Mouse (Mus musculus) T-helper 2 cell (primary cell): ENCODE measurements at regions not wholly inside any gene's neighbourhood (a gene's known extent, or its start where the extent isn't known, plus 50 kb on each side); places are given as distances from the start of the nearest gene placed in this dataset.

Experiments used
- in situ Hi-C: fragments of 300-600 bp; cut with MboI, MseI; formaldehyde crosslinking; loops from one replicate; pipeline ENCODE4 v1.15.1; 2025; ENCODE audit warnings: high pct_unique_total_duplicates

GRCm38 (mm10) chr3:129445961-129446360, 86.2 kb upstream of the Elovl6 start:
- in situ Hi-C loops = loop anchor here (10.0 kb wide), 1 partner anchor 1419 kb away; no protein-coding TSS in a partner anchor

DNA sequence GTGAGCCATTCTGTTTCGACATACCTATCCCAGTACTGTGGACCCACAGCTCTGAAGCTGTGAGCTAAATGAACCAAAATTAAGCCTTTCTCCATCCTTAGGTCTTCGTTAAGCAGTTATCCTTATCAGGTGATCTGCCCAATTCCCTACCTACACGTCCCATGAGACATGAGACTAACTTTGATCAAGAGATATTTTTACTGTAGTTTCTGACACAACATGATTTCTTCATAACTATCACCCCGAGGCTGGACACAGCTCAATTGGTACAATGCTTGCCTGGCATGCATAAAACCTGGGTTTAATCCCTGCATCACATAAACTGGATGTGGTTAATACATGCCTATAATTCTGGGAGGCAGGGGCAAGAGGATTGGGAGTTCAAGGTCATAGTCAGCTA, 82.2 kb upstream of the Elovl6 start:
- in situ Hi-C loops = loop anchor here (10.0 kb wide), 1 partner anchor 1415 kb away; no protein-coding TSS in a partner anchor

GRCm38 (mm10) chr3:129450671-129451070, 81.5 kb upstream of the Elovl6 start:
- in situ Hi-C loops = no loop called here

GRCm38 (mm10) chr3:129470088-129470487, 62.1 kb upstream of the Elovl6 start:
- in situ Hi-C loops = no loop called here

GRCm38 (mm10) chr3:129471332-129471731, 60.8 kb upstream of the Elovl6 start:
- in situ Hi-C loops = no loop called here

DNA sequence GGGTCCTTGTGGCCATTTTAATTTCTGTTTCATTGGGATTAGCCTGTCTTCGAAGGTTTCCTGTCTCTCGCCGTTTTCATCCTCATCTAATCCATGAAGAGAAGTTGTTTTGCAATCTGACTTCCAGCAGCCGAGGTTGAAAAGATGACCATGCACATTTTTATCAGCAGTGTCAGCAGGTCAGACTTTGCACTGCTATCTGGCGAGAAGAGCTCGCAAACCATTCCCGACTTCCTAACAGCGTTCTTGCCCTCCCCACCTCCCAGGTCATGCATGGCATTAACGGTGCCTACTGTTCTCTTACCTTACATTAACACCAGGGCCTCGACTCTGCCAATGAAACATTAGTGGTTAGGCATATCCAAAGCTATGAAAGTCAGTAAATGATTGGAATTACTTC, 60.1 kb upstream of the Elovl6 start:
- in situ Hi-C loops = no loop called here

DNA sequence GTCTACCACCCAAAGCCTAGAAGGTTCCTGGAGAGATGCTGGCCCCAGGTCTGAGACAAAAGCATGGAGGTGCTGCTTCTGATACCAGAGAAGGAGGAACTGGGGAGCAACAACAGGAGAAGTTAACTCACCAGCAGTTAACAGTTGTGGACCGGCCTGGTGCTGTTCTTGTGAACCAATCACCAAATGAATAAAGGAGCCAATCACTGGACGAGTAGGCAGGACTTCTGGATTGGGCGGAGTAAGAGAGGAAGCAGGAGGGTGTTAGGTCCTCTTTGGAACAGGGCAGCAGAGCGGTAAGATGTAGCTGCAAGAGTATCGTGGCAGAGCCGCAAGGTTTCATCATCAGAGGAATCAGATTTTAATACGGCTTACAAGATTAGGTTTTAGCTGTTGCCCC, 57.7 kb upstream of the Elovl6 start:
- in situ Hi-C loops = no loop called here

DNA sequence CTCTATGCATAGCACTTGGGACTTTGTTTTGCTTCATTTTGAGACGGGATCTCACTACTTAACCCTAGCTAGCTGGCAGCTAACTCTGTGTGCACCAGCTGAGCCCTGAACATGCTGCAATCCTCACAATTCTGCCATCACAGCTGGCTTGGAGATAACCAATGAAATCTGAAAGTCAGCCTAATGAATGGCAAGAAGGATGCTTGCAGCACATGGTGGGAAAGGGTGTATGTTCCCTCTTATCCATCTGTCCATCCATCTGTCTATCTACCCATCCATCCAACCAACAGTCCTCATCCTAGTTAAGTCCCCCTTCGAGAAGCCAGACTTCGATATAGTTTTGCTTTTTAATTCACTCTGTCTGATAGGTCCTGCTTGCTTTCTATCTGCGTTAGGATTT, 55.9 kb upstream of the Elovl6 start:
- in situ Hi-C loops = no loop called here

DNA sequence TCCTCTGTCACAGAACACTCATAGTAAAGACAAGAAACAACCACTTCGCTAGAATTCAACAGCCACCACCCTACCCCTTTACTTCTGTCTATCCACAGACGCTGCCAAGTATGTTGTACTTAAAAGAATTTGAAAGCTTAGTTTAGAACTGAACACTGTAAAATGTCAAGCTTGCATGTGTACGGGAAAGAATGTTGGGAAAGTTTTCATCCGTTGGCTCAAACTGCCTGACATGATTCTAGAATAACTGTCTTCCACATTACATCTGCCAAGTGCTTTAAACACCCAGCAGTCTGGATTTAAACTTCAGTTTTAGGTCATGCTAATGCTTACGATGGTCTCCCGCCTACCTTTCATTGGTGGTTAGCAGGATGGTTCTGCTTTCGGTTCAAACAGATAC, 54.1 kb upstream of the Elovl6 start:
- in situ Hi-C loops = no loop called here

DNA sequence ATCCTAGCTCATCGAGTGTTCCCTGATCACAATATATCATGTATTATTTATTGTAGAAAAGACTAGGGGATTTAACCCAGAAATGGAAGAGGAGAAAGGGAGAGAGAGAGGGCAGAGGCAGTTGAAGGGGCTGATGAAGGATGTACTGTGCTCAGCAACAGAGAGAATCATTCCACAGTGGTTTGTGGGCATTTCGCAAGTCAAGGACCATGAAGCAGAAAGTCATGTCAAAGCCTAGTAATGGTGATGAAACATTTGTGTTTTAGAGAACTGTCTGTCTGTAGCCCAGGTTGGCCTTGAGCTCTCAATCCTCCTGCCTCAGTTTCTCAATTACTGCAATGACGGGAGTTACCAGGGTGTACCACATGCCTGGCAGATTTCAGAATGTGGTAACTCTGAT, 50.9 kb upstream of the Elovl6 start:
- in situ Hi-C loops = no loop called here
